Mouse (Mus musculus): ENCODE data around the gene Plpp6. TPM values are rescaled to one million over a fixed set of nuclear protein-coding genes. Genes with fewer than 3 reads are reported as not detected.

The Plpp6 gene
- polyA plus RNA-seq, 1 experiment from 2014 or later: 8.8 TPM

DNA sequence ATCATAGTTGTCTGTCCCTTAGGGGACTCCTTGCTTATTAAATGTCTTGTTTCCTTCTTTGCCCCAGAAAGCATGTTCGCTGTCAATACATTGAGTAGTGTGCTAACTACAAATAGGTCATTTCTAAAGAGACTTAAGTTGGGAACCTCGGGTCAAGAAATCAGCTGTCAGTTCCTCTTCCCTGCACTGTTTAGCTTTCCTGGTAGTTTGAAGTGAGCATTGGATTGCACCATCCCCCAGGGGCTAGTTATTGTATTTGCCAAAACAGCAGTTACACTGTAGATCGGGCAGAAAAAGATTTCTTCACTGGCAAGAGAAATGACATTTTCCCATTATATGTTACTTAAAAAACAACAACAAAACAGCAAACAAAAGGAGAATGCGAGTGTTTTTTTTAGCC lies 4.4 kb downstream of the Plpp6 start:
- 70% methylated on average over 4 of the region's 4 CpGs for WGBS

DNA sequence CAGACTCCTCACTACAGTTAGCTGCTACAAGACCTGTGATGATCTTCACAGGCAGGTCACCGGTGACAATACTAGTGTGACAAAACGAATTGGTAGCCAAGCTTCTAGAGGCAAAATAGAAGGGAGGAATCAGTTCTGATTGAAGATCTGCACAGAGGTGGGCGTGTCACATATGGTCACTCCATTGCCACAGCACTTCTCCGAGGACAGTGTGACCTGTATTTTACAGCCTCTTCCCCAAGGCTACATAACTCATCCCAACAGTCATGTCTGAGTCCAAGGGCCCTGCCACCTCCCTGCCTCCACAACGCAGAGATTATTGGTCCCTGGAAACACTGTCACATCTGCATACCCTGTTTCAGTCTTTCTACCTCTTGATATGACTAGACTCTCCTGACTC lies 5.5 kb downstream of the Plpp6 start:
- Histone ChIP-seq H3K4me2 (no peak overlapping the region), H3K36me3 (ENCODE audit: control insufficient read depth, insufficient read depth, low read length) (no peaks in the 10 kb centered on the region), H3K4me1 (ENCODE audit: control insufficient read depth, insufficient read depth, low read length) (peaks cover 14% of the 10 kb centered on the region), H3K27ac (ENCODE audit: low read depth, low read length) (no peak overlapping the region), H3K9me3 (ENCODE audit: control insufficient read depth, low read length) (no peaks in the 10 kb centered on the region), H3K9ac (ENCODE audit: low read length) (no peak overlapping the region), H3K27me3 (ENCODE audit: control insufficient read depth, insufficient read depth, low read length) (peaks cover 7% of the 10 kb centered on the region), H3K4me3 (ENCODE audit: low read depth, low read length) (no peak overlapping the region)
- DNase-seq (ENCODE audit: low spot score, missing footprints): no peak
- WGBS: 89% methylated on average over 5 of the region's 5 CpGs
- no peak for ATAC-seq (ENCODE audit: low FRiP score)

More for the DNA sequence above, 4.4 kb downstream of the Plpp6 start:
- Histone ChIP-seq H3K4me3 (ENCODE audit: low read depth, low read length) (no peak overlapping the region), H3K27ac (ENCODE audit: low read depth, low read length) (no peak overlapping the region), H3K36me3 (ENCODE audit: control insufficient read depth, insufficient read depth, low read length) (no peaks in the 10 kb centered on the region), H3K4me1 (ENCODE audit: control insufficient read depth, insufficient read depth, low read length) (peaks cover 14% of the 10 kb centered on the region), H3K27me3 (ENCODE audit: control insufficient read depth, insufficient read depth, low read length) (peaks cover 3% of the 10 kb centered on the region; the same call in 1 of the 2 replicates), H3K9ac (ENCODE audit: low read length) (no peak overlapping the region), H3K4me2 (no peak overlapping the region), H3K9me3 (ENCODE audit: control insufficient read depth, low read length) (no peaks in the 10 kb centered on the region)
- ATAC-seq (ENCODE audit: low FRiP score) (no peak), DNase-seq (ENCODE audit: low spot score, missing footprints) (no peak)

DNA sequence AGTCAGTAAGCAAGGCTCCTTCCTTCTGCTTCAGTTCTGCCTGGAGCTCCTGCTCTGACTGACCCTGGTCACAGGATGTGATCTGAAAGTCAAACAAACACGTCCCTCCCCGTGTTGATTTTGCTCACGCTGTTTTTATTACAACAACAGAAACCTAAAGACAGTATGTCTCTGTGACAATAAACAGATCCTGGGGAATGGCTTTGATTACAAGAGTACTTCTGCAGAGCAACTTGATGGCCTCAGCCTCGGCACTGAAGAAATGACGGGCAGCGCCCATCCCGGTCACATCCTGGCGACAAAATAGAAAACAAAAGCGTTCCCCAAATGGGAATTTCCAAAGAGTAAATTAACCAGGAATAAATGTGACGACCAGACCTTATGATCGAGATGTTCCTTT lies 6.5 kb downstream of the Plpp6 start:
- no peaks in the 10 kb centered on the region for H3K36me3 ChIP-seq (ENCODE audit: control insufficient read depth, insufficient read depth, low read length)
- ATAC-seq (ENCODE audit: low FRiP score) (no peak), DNase-seq (ENCODE audit: low spot score, missing footprints) (no peak)
- H3K4me2 ChIP-seq: no peak overlapping the region
- 76% methylated on average over 11 of the region's 11 CpGs for WGBS
- no peaks in the 10 kb centered on the region for H3K9me3 ChIP-seq (ENCODE audit: control insufficient read depth, low read length)
- H3K27ac ChIP-seq (ENCODE audit: low read depth, low read length): no peak overlapping the region
- H3K9ac ChIP-seq (ENCODE audit: low read length): no peak overlapping the region
- peaks cover 10% of the 10 kb centered on the region for H3K27me3 ChIP-seq (ENCODE audit: control insufficient read depth, insufficient read depth, low read length)
- H3K4me3 ChIP-seq (ENCODE audit: low read depth, low read length): no peak overlapping the region
- H3K4me1 ChIP-seq (ENCODE audit: control insufficient read depth, insufficient read depth, low read length): peaks cover 11% of the 10 kb centered on the region

DNA sequence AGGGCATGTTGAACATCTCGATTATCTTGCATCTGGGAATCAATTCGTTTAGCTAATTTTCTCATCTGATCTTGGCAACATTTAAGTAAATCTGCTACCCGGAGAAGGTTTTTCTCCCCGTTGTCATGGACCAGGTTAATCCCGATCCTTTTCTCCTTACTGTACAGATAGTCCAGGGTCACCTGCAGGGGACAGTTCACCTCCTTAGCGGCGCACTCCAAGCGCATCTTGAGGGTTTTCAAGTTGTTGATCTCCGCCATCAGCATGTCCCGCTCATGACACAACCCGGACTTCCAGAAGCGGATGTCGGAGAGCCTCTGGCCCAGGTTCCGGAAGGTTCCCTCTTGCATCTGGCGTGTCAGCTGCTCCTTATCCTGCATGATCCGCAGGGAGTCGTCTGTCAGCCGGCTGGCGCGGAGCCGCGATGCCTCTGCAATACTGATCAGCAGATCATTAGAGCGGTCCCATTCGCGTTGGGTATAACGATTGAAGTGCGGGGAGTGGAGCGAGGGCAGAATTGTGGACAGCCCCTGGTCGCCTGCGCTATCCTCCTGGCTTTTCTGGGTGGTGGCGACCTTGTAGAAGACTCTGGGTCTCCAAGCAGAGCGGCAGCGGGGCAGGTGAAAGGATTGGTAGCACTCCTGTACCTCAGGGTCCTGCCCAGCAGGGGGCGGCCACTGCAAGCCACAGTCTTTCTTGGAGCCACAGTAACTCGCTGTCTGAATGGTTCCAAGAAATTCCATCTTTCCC lies 11.3 kb downstream of the Plpp6 start:
- peak overlapping the region; percentile 56 for H3K4me2 ChIP-seq
- peak overlapping the region; percentile 28 for H3K4me3 ChIP-seq (ENCODE audit: low read depth, low read length)
- peak overlapping the region; percentile 40; the same call in 1 of the 2 replicates for H3K9ac ChIP-seq (ENCODE audit: low read length)
- no peaks in the 10 kb centered on the region for H3K36me3 ChIP-seq (ENCODE audit: control insufficient read depth, insufficient read depth, low read length)
- H3K27me3 ChIP-seq (ENCODE audit: control insufficient read depth, insufficient read depth, low read length): peaks cover 7% of the 10 kb centered on the region
- WGBS: 17% methylated on average over 35 of the region's 35 CpGs
- ATAC-seq (ENCODE audit: low FRiP score) (peak; percentile 81), DNase-seq (ENCODE audit: low spot score, missing footprints) (peak; percentile 94)
- H3K9me3 ChIP-seq (ENCODE audit: control insufficient read depth, low read length): no peaks in the 10 kb centered on the region
- 0 out of 2 replicates have a peak, but pooled peaks cover 3% of the 10 kb centered on the region for H3K4me1 ChIP-seq (ENCODE audit: control insufficient read depth, insufficient read depth, low read length)
- H3K27ac ChIP-seq (ENCODE audit: low read depth, low read length): no peak overlapping the region

DNA sequence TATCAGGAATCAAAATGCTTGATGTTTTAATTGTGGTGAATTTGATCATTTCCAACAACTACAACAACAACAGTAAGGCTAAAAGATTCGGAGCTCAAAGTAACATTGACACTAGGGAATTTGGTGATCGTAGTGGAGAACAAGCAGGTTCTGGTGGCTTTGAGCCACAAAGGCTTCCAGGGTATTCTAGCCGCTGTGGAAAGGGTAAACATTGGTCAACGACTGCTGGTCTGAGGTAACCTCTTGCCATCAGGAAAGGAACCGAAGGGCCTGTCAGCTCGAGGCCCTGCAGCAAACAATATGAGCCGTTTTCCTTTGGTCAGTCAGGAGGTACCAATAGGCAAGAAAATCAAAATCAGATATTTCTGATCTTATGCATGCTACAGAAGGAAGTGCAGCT lies 18.9 kb downstream of the Plpp6 start:
- Histone ChIP-seq H3K4me3 (ENCODE audit: low read depth, low read length) (no peak overlapping the region), H3K4me1 (ENCODE audit: control insufficient read depth, insufficient read depth, low read length) (no peaks in the 10 kb centered on the region), H3K27ac (ENCODE audit: low read depth, low read length) (no peak overlapping the region), H3K4me2 (no peak overlapping the region), H3K9ac (ENCODE audit: low read length) (no peak overlapping the region), H3K36me3 (ENCODE audit: control insufficient read depth, insufficient read depth, low read length) (no peaks in the 10 kb centered on the region), H3K9me3 (ENCODE audit: control insufficient read depth, low read length) (no peaks in the 10 kb centered on the region), H3K27me3 (ENCODE audit: control insufficient read depth, insufficient read depth, low read length) (no peaks in the 10 kb centered on the region)
- WGBS: 85% methylated on average over 7 of the region's 7 CpGs
- ATAC-seq (ENCODE audit: low FRiP score): no peak
- no peak for DNase-seq (ENCODE audit: low spot score, missing footprints)

DNA sequence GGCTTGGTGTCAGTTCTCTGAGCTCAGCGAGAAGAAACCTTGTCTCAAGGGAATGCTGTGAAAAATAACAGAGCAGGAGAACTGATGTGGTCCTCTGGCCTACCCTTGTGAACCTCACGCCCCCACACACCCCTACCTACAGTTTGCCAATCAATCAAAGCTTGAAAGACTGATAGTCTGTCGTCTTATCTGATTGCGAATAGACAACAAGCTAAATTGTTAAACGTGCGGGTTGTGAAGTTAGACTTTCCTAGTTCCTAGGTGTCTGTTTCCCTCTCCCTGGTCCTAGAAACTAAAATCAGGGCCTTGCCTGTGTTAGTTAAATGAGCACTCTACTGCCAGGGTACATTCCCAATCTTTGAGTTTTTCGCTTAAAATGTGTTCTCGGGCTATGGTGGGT lies 25.8 kb downstream of the Plpp6 start:
- peak overlapping the region; percentile 71 for H3K4me2 ChIP-seq
- no peaks in the 10 kb centered on the region for H3K27me3 ChIP-seq (ENCODE audit: control insufficient read depth, insufficient read depth, low read length)
- no peaks in the 10 kb centered on the region for H3K9me3 ChIP-seq (ENCODE audit: control insufficient read depth, low read length)
- peaks cover 7% of the 10 kb centered on the region for H3K4me1 ChIP-seq (ENCODE audit: control insufficient read depth, insufficient read depth, low read length)
- H3K27ac ChIP-seq (ENCODE audit: low read depth, low read length): no peak overlapping the region
- H3K36me3 ChIP-seq (ENCODE audit: control insufficient read depth, insufficient read depth, low read length): no peaks in the 10 kb centered on the region; the same call in 1 of the 2 replicates
- ATAC-seq (ENCODE audit: low FRiP score) (no peak), DNase-seq (ENCODE audit: low spot score, missing footprints) (no peak)
- H3K4me3 ChIP-seq (ENCODE audit: low read depth, low read length): peak overlapping the region; percentile 89
- WGBS: 74% methylated on average over 8 of the region's 8 CpGs
- peak overlapping the region; percentile 90 for H3K9ac ChIP-seq (ENCODE audit: low read length)

DNA sequence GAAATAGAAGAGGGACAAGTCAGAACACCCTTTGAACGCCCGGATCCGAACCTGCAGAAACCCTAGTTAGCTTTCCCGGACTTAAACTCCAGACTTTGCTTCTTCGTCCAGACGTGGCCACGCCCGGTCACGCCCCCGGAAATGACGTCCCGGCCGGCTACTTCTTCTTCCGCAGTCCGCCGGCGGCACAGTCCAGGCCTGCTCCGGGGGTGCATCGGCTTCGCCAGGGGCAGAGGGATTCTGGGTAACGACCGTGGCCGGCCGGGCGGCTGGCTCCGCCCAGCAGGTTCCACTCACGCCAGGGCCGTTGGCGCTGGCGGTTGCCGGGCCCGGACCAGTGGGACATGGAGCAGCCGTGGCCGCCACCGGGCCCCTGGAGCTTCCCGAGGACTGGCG lies 26.4 kb downstream of the Plpp6 start, which contains the start of gene Cdc37l1:
Gene Cdc37l1 (plus strand): TSS at position 159 of the 396 bp plus-strand sequence.
- peak; percentile 100 for DNase-seq (ENCODE audit: low spot score, missing footprints)
- Histone ChIP-seq H3K4me2 (peak within 1 kb of the TSS; percentile 71), H3K9me3 (ENCODE audit: control insufficient read depth, low read length) (no peaks in the 10 kb centered on the region), H3K4me1 (ENCODE audit: control insufficient read depth, insufficient read depth, low read length) (peaks cover 7% of the 10 kb centered on the region), H3K9ac (ENCODE audit: low read length) (peak within 1 kb of the TSS; percentile 90), H3K36me3 (ENCODE audit: control insufficient read depth, insufficient read depth, low read length) (peaks cover 5% of the 10 kb centered on the region; the same call in 1 of the 2 replicates), H3K4me3 (ENCODE audit: low read depth, low read length) (peak within 1 kb of the TSS; percentile 89), H3K27ac (ENCODE audit: low read depth, low read length) (peak within 1 kb of the TSS; percentile 38; the same call in 1 of the 2 replicates), H3K27me3 (ENCODE audit: control insufficient read depth, insufficient read depth, low read length) (no peaks in the 10 kb centered on the region)
- WGBS: 0% methylated on average over 33 of the region's 37 CpGs
- ATAC-seq (ENCODE audit: low FRiP score): peak; percentile 98

DNA sequence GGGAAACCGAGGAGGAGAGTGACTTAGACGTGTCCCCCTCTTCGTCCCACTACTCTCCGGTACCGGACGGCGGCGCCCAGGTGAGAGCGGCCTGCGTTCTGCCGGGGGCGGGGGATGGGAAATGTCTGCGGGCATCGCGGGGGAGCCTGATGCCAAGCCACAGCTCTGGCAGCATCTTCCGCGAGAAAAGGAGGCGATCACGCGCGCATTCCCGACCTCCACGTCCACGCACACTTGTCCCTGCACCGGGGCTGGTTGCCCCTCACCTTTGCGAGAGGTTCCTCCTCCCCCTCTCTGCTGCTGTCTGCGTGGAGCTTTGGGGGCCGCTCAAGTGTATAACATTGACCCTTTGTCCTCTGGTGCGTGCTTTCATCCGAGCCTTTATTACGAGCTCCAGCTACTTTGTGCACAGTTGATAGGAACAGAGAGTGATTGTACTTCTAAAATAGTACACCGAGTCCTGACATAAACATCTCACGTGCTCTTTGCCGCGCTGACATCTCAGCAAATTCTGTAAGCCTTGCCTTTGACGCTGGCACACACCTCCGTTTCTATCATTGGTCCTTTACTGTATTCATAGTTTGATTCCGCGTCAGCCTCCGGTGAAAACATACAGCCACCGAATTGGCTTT lies 27.0 kb downstream of the Plpp6 start:
- ATAC-seq (ENCODE audit: low FRiP score) (peak; percentile 76), DNase-seq (ENCODE audit: low spot score, missing footprints) (no peak)
- peak overlapping the region; percentile 38; the same call in 1 of the 2 replicates for H3K27ac ChIP-seq (ENCODE audit: low read depth, low read length)
- H3K27me3 ChIP-seq (ENCODE audit: control insufficient read depth, insufficient read depth, low read length): no peaks in the 10 kb centered on the region
- H3K4me1 ChIP-seq (ENCODE audit: control insufficient read depth, insufficient read depth, low read length): peaks cover 7% of the 10 kb centered on the region
- peaks cover 5% of the 10 kb centered on the region; the same call in 1 of the 2 replicates for H3K36me3 ChIP-seq (ENCODE audit: control insufficient read depth, insufficient read depth, low read length)
- peak overlapping the region; percentile 89 for H3K4me3 ChIP-seq (ENCODE audit: low read depth, low read length)
- H3K4me2 ChIP-seq: peak overlapping the region; percentile 71
- 1% methylated on average over 33 of the region's 41 CpGs for WGBS
- H3K9ac ChIP-seq (ENCODE audit: low read length): peak overlapping the region; percentile 90
- H3K9me3 ChIP-seq (ENCODE audit: control insufficient read depth, low read length): no peaks in the 10 kb centered on the region

DNA sequence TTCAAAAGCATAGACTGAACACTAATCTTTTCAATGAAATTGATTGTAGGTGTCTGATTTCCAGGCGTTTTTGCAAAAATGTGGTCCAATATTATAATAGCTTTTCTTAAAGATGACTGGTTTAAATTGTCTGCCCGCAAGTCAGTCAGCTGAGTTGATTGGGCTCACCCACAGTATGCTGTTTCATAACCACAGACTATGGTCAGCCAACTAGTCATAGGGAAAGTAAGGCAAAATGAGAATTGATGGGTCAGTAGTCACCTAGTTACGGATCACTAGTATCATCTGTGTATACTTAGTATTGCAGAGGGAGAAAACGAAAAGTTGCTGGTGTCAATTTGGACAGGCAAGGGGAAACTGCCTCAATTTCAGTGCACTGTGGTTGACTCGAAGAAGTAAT lies 27.6 kb downstream of the Plpp6 start:
- H3K9me3 ChIP-seq (ENCODE audit: control insufficient read depth, low read length): no peaks in the 10 kb centered on the region
- H3K4me1 ChIP-seq (ENCODE audit: control insufficient read depth, insufficient read depth, low read length): peaks cover 7% of the 10 kb centered on the region
- H3K27me3 ChIP-seq (ENCODE audit: control insufficient read depth, insufficient read depth, low read length): no peaks in the 10 kb centered on the region
- no peak for ATAC-seq (ENCODE audit: low FRiP score)
- H3K9ac ChIP-seq (ENCODE audit: low read length): peak overlapping the region; percentile 90; the same call in 1 of the 2 replicates
- H3K36me3 ChIP-seq (ENCODE audit: control insufficient read depth, insufficient read depth, low read length): peaks cover 5% of the 10 kb centered on the region; the same call in 1 of the 2 replicates
- H3K4me3 ChIP-seq (ENCODE audit: low read depth, low read length): peak overlapping the region; percentile 89
- H3K4me2 ChIP-seq: peak overlapping the region; percentile 71
- WGBS: 72% methylated on average over 5 of the region's 5 CpGs
- no peak for DNase-seq (ENCODE audit: low spot score, missing footprints)
- no peak overlapping the region for H3K27ac ChIP-seq (ENCODE audit: low read depth, low read length)

Data from midbrain, embryonic 11.5 days (tissue).